Mouse (Mus musculus) liver, embryonic 16.5 days (tissue): ENCODE measurements around the gene Kcnip4. TPM values are rescaled to one million over a fixed set of nuclear protein-coding genes. Genes with fewer than 3 reads are reported as not detected.

ENCODE experiments used
- ATAC-seq: fragments of 200-750 bp; cut with Nextera tagmentation; 2 replicates; pipeline ENCODE4 v1.8.0; 2017; ENCODE audit warnings: low read depth, mild to moderate bottlenecking, moderate number of reproducible peaks, moderate library complexity
- H3K27ac ChIP-seq: fragments of 300-500 bp; sonication (generic); 2 replicates; pipeline ENCODE4 v1.5.1; 2014; ENCODE audit warnings: mild to moderate bottlenecking, low read length
- H3K27me3 ChIP-seq: fragments of 300-500 bp; sonication (generic); 2 replicates; pipeline ENCODE4 v1.6.1; 2014; ENCODE audit warnings: low read depth, low read length, mixed read lengths; ENCODE audit not compliant: control insufficient read depth, insufficient read depth
- H3K36me3 ChIP-seq: fragments of 300-500 bp; sonication (generic); 2 replicates; pipeline ENCODE4 v1.6.1; 2014; ENCODE audit warnings: mild to moderate bottlenecking; ENCODE audit not compliant: control insufficient read depth, insufficient read depth
- H3K4me1 ChIP-seq: fragments of 300-500 bp; sonication (generic); 2 replicates; pipeline ENCODE4 v1.6.1; 2014; ENCODE audit warnings: low read depth, low read length, mixed read lengths; ENCODE audit not compliant: control insufficient read depth
- H3K4me2 ChIP-seq: fragments of 300-500 bp; sonication (generic); 2 replicates; pipeline ENCODE4 v1.6.1; 2014; ENCODE audit warnings: low read depth, low read length, mixed read lengths
- H3K4me3 ChIP-seq: fragments of 300-500 bp; sonication (generic); 2 replicates; pipeline ENCODE4 v1.5.1; 2014; ENCODE audit warnings: low read depth, mild to moderate bottlenecking, low read length
- H3K9ac ChIP-seq: fragments of 300-500 bp; sonication (generic); 2 replicates; pipeline ENCODE4 v1.6.1; 2014; ENCODE audit warnings: low read depth, low read length
- H3K9me3 ChIP-seq: fragments of 300-500 bp; sonication (generic); replicated peaks from 2 replicates; pipeline ENCODE4 v1.6.1; 2016; ENCODE audit warnings: low read length; ENCODE audit not compliant: control insufficient read depth
- WGBS: fragments of 180-500 bp; shearing (Covaris S2); extraction: QIAGEN DNeasy Blood & Tissue Kit; methylation state at CpG from one replicate; pipeline ENCODE4 v1.1.7; 2014; ENCODE audit not compliant: insufficient replicate concordance; 5-methylcytosine and 5-hydroxymethylcytosine counted together
- polyA plus RNA-seq: library from polyadenylated mRNA; unstranded; fragments of >200 nt; fragmentation: Nextera tagmentation; extraction: Ambion mirVana; gene quantifications from 2 replicates; pipeline ENCODE4 v1.2.1, GENCODE M21; 2015

Kcnip4 gene
- polyA plus RNA-seq, 1 experiment from 2014 or later, result 0.09 TPM

- Histone ChIP-seq H3K27me3 (no peaks in the 10 kb centered on the region), H3K9me3 (no peaks in the 10 kb centered on the region), H3K4me1 (no peaks in the 10 kb centered on the region), H3K4me2 (no peak overlapping the region), H3K36me3 (no peaks in the 10 kb centered on the region), H3K27ac (no peak overlapping the region), H3K9ac (no peak overlapping the region), H3K4me3 (no peak overlapping the region)
- 63% methylated on average over 2 of the region's 2 CpGs for WGBS
- ATAC-seq, result no peak
Measured at GRCm38 (mm10) chr5:49247081-49247480, 277.6 kb downstream of the Kcnip4 start.

- WGBS, result 54% methylated on average over 4 of the region's 4 CpGs
- no peak for ATAC-seq
- Histone ChIP-seq H3K4me2 (no peak overlapping the region), H3K9me3 (no peaks in the 10 kb centered on the region), H3K36me3 (no peaks in the 10 kb centered on the region), H3K4me3 (no peak overlapping the region), H3K27ac (no peak overlapping the region), H3K27me3 (no peaks in the 10 kb centered on the region), H3K4me1 (no peaks in the 10 kb centered on the region), H3K9ac (no peak overlapping the region)
Measured at GRCm38 (mm10) chr5:49244414-49244813, 280.3 kb downstream of the Kcnip4 start.

- Histone ChIP-seq H3K4me2 (no peak overlapping the region), H3K9ac (no peak overlapping the region), H3K27ac (no peak overlapping the region), H3K27me3 (no peaks in the 10 kb centered on the region), H3K4me1 (no peaks in the 10 kb centered on the region), H3K36me3 (no peaks in the 10 kb centered on the region), H3K9me3 (no peaks in the 10 kb centered on the region), H3K4me3 (no peak overlapping the region)
- no peak for ATAC-seq
- 82% methylated on average over 6 of the region's 6 CpGs for WGBS
Measured at GRCm38 (mm10) chr5:49241708-49242107, 283.0 kb downstream of the Kcnip4 start.

- no peak overlapping the region for H3K4me3 ChIP-seq
- H3K27ac ChIP-seq, result no peak overlapping the region
- no peaks in the 10 kb centered on the region for H3K4me1 ChIP-seq
- H3K9me3 ChIP-seq, result no peaks in the 10 kb centered on the region
- no peak for ATAC-seq
- no peaks in the 10 kb centered on the region for H3K36me3 ChIP-seq
- H3K4me2 ChIP-seq, result no peak overlapping the region
- no peak overlapping the region for H3K9ac ChIP-seq
- 46% methylated on average over 4 of the region's 4 CpGs for WGBS
- no peaks in the 10 kb centered on the region for H3K27me3 ChIP-seq
Measured at GRCm38 (mm10) chr5:49201164-49201756, 323.4 kb downstream of the Kcnip4 start.

GRCm38 (mm10) chr5:49188236-49188635, 336.5 kb downstream of the Kcnip4 start:
- Histone ChIP-seq H3K27ac (no peak overlapping the region), H3K4me3 (no peak overlapping the region), H3K4me2 (no peak overlapping the region), H3K9ac (no peak overlapping the region), H3K27me3 (no peaks in the 10 kb centered on the region), H3K9me3 (no peaks in the 10 kb centered on the region), H3K36me3 (no peaks in the 10 kb centered on the region), H3K4me1 (no peaks in the 10 kb centered on the region)
- 44% methylated on average over 1 of the region's 1 CpGs for WGBS
- no peak for ATAC-seq

- H3K4me1 ChIP-seq, result no peaks in the 10 kb centered on the region
- 41% methylated on average over 2 of the region's 2 CpGs for WGBS
- H3K27me3 ChIP-seq, result no peaks in the 10 kb centered on the region
- no peak overlapping the region for H3K4me3 ChIP-seq
- no peak for ATAC-seq
- H3K4me2 ChIP-seq, result no peak overlapping the region
- no peak overlapping the region for H3K27ac ChIP-seq
- no peak overlapping the region for H3K9ac ChIP-seq
- no peaks in the 10 kb centered on the region for H3K9me3 ChIP-seq
- H3K36me3 ChIP-seq, result no peaks in the 10 kb centered on the region
Measured at GRCm38 (mm10) chr5:49150116-49150811, 374.4 kb downstream of the Kcnip4 start.

- 57% methylated on average over 2 of the region's 2 CpGs for WGBS
- Histone ChIP-seq H3K9ac (no peak overlapping the region), H3K4me3 (no peak overlapping the region), H3K9me3 (no peaks in the 10 kb centered on the region), H3K4me2 (no peak overlapping the region), H3K27ac (no peak overlapping the region), H3K4me1 (no peaks in the 10 kb centered on the region), H3K27me3 (no peaks in the 10 kb centered on the region), H3K36me3 (no peaks in the 10 kb centered on the region)
- no peak for ATAC-seq
Measured at GRCm38 (mm10) chr5:49149684-49150083, 375.0 kb downstream of the Kcnip4 start.

GRCm38 (mm10) chr5:49095432-49095831, 429.3 kb downstream of the Kcnip4 start:
- Histone ChIP-seq H3K4me3 (no peak overlapping the region), H3K9me3 (no peaks in the 10 kb centered on the region), H3K27ac (no peak overlapping the region), H3K27me3 (no peaks in the 10 kb centered on the region), H3K9ac (no peak overlapping the region), H3K4me2 (no peak overlapping the region), H3K4me1 (no peaks in the 10 kb centered on the region), H3K36me3 (no peaks in the 10 kb centered on the region)
- ATAC-seq, result no peak
- 65% methylated on average over 5 of the region's 5 CpGs for WGBS

- no peak overlapping the region for H3K4me3 ChIP-seq
- H3K4me2 ChIP-seq, result no peak overlapping the region
- H3K4me1 ChIP-seq, result no peaks in the 10 kb centered on the region
- no peaks in the 10 kb centered on the region for H3K27me3 ChIP-seq
- WGBS, result 56% methylated on average over 2 of the region's 2 CpGs
- H3K9ac ChIP-seq, result no peak overlapping the region
- H3K27ac ChIP-seq, result no peak overlapping the region
- H3K36me3 ChIP-seq, result no peaks in the 10 kb centered on the region
- H3K9me3 ChIP-seq, result no peaks in the 10 kb centered on the region
- no peak for ATAC-seq
Measured at GRCm38 (mm10) chr5:49094945-49095344, 429.8 kb downstream of the Kcnip4 start.
